25 mouse cellular contexts compared by ENCODE assay signal in genomic region chr9:47938941-47939710, GRCm38 (mm10).
DNase-seq lines count a peak whose midpoint lies in the region; ATAC-seq and TF ChIP-seq lines count a peak whose summit lies in the region.
"Had no signal": no experiment of that assay in that cellular context is flagged by ENCODE, and none has a peak within 500 bp of the region (broad histone marks: within the 10 kb centered on the region; RNA-seq: fewer than 3 reads in every experiment).

No protein-coding gene starts in this region.

- dilution Hi-C loops in CH12.LX (cut with MboI; ENCODE audit: extremely low pct_ligation_motif_present, extremely low pct_unique_long_range_greater_than_20kb, low sequenced_read_pairs): no loop called here

- no peak overlapping the region for H3K4me2 ChIP-seq in CH12.LX (ENCODE audit: insufficient read depth, low read depth, poor library complexity, severe bottlenecking)
- H3K4me2 ChIP-seq: embryonic facial prominence, embryonic 15.5 days; forebrain, embryonic 12.5 days; heart, embryonic 13.5 days; hindbrain, embryonic 12.5 days had no signal

- no peaks in the 10 kb centered on the region; the same call in 1 of the 2 replicates for H3K27me3 ChIP-seq in heart, embryonic 10.5 days (ENCODE audit: insufficient read depth, poor library complexity, severe bottlenecking)
- no peaks in the 10 kb centered on the region for H3K27me3 ChIP-seq in CH12.LX (replicated peaks)
- H3K27me3 ChIP-seq: embryonic facial prominence, embryonic 15.5 days; hindbrain, embryonic 12.5 days had no signal

- peak; percentile 86 for ATAC-seq in granulocyte monocyte progenitor cell, adult 5-6 weeks (replicated peaks; ENCODE audit: poor library complexity, severe bottlenecking)
- ATAC-seq in neutrophil, adult 5-6 weeks (ENCODE audit: extremely low read depth, insufficient number of reproducible peaks, low FRiP score, poor library complexity, severe bottlenecking): peak; percentile 73
- ATAC-seq: forebrain, embryonic 16.5 days; hindbrain, embryonic 16.5 days; inflammation-experienced regulatory T-cells, adult 6 months had no signal

- no peak for TF ChIP-seq RAD21 in CH12.LX (IDR thresholded peaks at IDR 0.05; ENCODE audit: low read depth, low read length)

- DNase-seq in heart, embryonic 10.5 days (ENCODE audit: low spot score): peak; percentile 63
- DNase-seq in heart, adult 9 months (ENCODE audit: low spot score in 2 of 2): no peak
- peak; percentile 6 for DNase-seq in CH12.LX (ENCODE audit: extremely low read depth)
- DNase-seq in kidney, postnatal 4 days: no peak
- DNase-seq in frontal cortex, postnatal 36 days (ENCODE audit: low spot score in 2 of 2): no peak
- DNase-seq: adrenal gland, adult 8-10 months; cerebellum, adult 18-20 months; cerebellum, adult 9-11 months; cerebellum, postnatal 36 days; embryo, embryonic 11 days; gastrocnemius, postnatal 25 days; heart, adult 18-20 months; heart, postnatal 36 days; kidney, adult 11 months had no signal

- no peaks in the 10 kb centered on the region for H3K9me3 ChIP-seq in heart, embryonic 10.5 days
- H3K9me3 ChIP-seq in CH12.LX (replicated peaks; ENCODE audit: low read length): peaks cover 65% of the 10 kb centered on the region
- H3K9me3 ChIP-seq: embryonic facial prominence, embryonic 15.5 days; forebrain, embryonic 12.5 days; heart, embryonic 13.5 days; hindbrain, embryonic 12.5 days had no signal

- no peak overlapping the region for H3K27ac ChIP-seq in heart, embryonic 10.5 days
- no peak overlapping the region for H3K27ac ChIP-seq in CH12.LX (ENCODE audit: insufficient read depth, low read depth)
- H3K27ac ChIP-seq: embryonic facial prominence, embryonic 15.5 days; forebrain, embryonic 12.5 days; heart, embryonic 13.5 days; hindbrain, embryonic 12.5 days had no signal

- no peak overlapping the region for H3K9ac ChIP-seq in CH12.LX (ENCODE audit: insufficient read depth, low read depth)
- H3K9ac ChIP-seq: embryonic facial prominence, embryonic 15.5 days; forebrain, embryonic 12.5 days; heart, embryonic 13.5 days; hindbrain, embryonic 12.5 days had no signal

- TF ChIP-seq CTCF in CH12.LX (conservative IDR thresholded peaks at IDR 0.05 in 1 of 2, IDR thresholded peaks at IDR 0.05 in 1 of 2; ENCODE audit: low read depth in 2 of 2, low read length in 2 of 2): no peak

- no peak for TF ChIP-seq POLR2A in CH12.LX (IDR thresholded peaks at IDR 0.05; ENCODE audit: low read depth, low read length)

- H3K79me2 ChIP-seq in CH12.LX (replicated peaks; ENCODE audit: control insufficient read depth, extremely low read depth, insufficient read depth, poor library complexity, severe bottlenecking): no peaks in the 10 kb centered on the region

- peaks cover 16% of the 10 kb centered on the region; the same call in 1 of the 2 replicates for H3K4me1 ChIP-seq in heart, embryonic 10.5 days
- H3K4me1 ChIP-seq in CH12.LX (ENCODE audit: control insufficient read depth in 1 of 2, insufficient read depth in 2 of 2): no peaks in the 10 kb centered on the region
- H3K4me1 ChIP-seq: embryonic facial prominence, embryonic 15.5 days; heart, embryonic 13.5 days had no signal

- in situ Hi-C loops in CH12.LX (cut with MboI; ENCODE audit: low pct_ligation_motif_present, low pct_unique_long_range_greater_than_20kb, low sequenced_read_pairs): no loop called here

- no peaks in the 10 kb centered on the region for H3K36me3 ChIP-seq in heart, embryonic 10.5 days
- no peaks in the 10 kb centered on the region for H3K36me3 ChIP-seq in CH12.LX (replicated peaks in 1 of 2; ENCODE audit: control insufficient read depth in 1 of 2, insufficient read depth in 1 of 2, low read length in 1 of 2)
- H3K36me3 ChIP-seq: embryonic facial prominence, embryonic 15.5 days; forebrain, embryonic 12.5 days; G1E; heart, embryonic 13.5 days; hindbrain, embryonic 12.5 days had no signal

- TF ChIP-seq EP300 in CH12.LX (IDR thresholded peaks at IDR 0.05; ENCODE audit: low read length): no peak

- WGBS in heart, embryonic 10.5 days: 73% methylated on average over 14 of the region's 14 CpGs

- no peak overlapping the region for H3K4me3 ChIP-seq in heart, embryonic 10.5 days
- no peak overlapping the region for H3K4me3 ChIP-seq in CH12.LX (replicated peaks in 1 of 3; ENCODE audit: low read depth in 2 of 3, low read length in 2 of 3, poor library complexity in 1 of 3)
- H3K4me3 ChIP-seq: embryonic facial prominence, embryonic 15.5 days; erythroblast, embryonic 14.5 days; forebrain, embryonic 12.5 days; heart, embryonic 13.5 days; hindbrain, embryonic 12.5 days had no signal

TF ChIP-seq in CH12.LX, 34 proteins besides CTCF, POLR2A, EP300 and RAD21:
- TF ChIP-seq MEF2A (IDR thresholded peaks at IDR 0.05; ENCODE audit: borderline replicate concordance, low read depth, low read length) (no peak), JUND (conservative IDR thresholded peaks at IDR 0.05; ENCODE audit: low read depth, low read length) (no peak), PAX5 (IDR thresholded peaks at IDR 0.05; ENCODE audit: low read length) (no peak), UBTF (IDR thresholded peaks at IDR 0.05; ENCODE audit: low read depth, low read length) (no peak), NRF1 (IDR thresholded peaks at IDR 0.05; ENCODE audit: low read depth, low read length) (no peak), ELF1 (IDR thresholded peaks at IDR 0.05; ENCODE audit: low read depth, low read length) (no peak), MXI1 (IDR thresholded peaks at IDR 0.05; ENCODE audit: low read depth, low read length) (no peak), ETS1 (conservative IDR thresholded peaks at IDR 0.05; ENCODE audit: low read depth, low read length) (no peak), SMC3 (IDR thresholded peaks at IDR 0.05; ENCODE audit: low read depth, low read length) (no peak), KAT2A (IDR thresholded peaks at IDR 0.05; ENCODE audit: insufficient replicate concordance, low read length) (no peak)

Comparison
In these comparisons a context has a peak if more than half of its experiments do, and no peak if none do; other contexts are left out.
1. DNase-seq: peak in heart, embryonic 10.5 days (single experiment) and CH12.LX (single experiment); none in heart, adult 9 months (0 of 2), kidney, postnatal 4 days (0 of 2) and frontal cortex, postnatal 36 days (0 of 2).